Mouse (Mus musculus) intestine, embryonic 15.5 days (tissue): Measurements from ENCODE around the gene Gm44973. TPM values are rescaled to one million over a fixed set of nuclear protein-coding genes. Genes with fewer than 3 reads are reported as not detected.

ENCODE experiments used
- ATAC-seq: fragments of 200-750 bp; cut with Nextera tagmentation; 2 replicates; pipeline ENCODE4 v1.8.0; 2017; ENCODE audit warnings: moderate TSS enrichment, moderate library complexity
- H3K27ac ChIP-seq: fragments of 300-500 bp; sonication (generic); 2 replicates; pipeline ENCODE4 v1.5.1; 2015; ENCODE audit warnings: mild to moderate bottlenecking, inconsistent platforms
- H3K27me3 ChIP-seq: fragments of 300-500 bp; sonication (generic); replicated peaks from 2 replicates; pipeline ENCODE4 v1.6.1; 2015; ENCODE audit warnings: inconsistent platforms
- H3K36me3 ChIP-seq: fragments of 300-500 bp; sonication (generic); 2 replicates; pipeline ENCODE4 v1.6.1; 2015; ENCODE audit warnings: inconsistent platforms
- H3K4me1 ChIP-seq: fragments of 300-500 bp; sonication (generic); replicated peaks from 2 replicates; pipeline ENCODE4 v1.6.1; 2015; ENCODE audit warnings: inconsistent platforms
- H3K4me2 ChIP-seq: fragments of 300-500 bp; sonication (generic); replicated peaks from 2 replicates; pipeline ENCODE4 v1.6.1; 2015; ENCODE audit warnings: mild to moderate bottlenecking, inconsistent platforms
- H3K4me3 ChIP-seq: fragments of 300-500 bp; sonication (generic); replicated peaks from 2 replicates; pipeline ENCODE4 v1.5.1; 2015; ENCODE audit warnings: inconsistent platforms
- H3K9ac ChIP-seq: fragments of 300-500 bp; sonication (generic); 2 replicates; pipeline ENCODE4 v1.6.1; 2015; ENCODE audit warnings: inconsistent platforms
- H3K9me3 ChIP-seq: fragments of 300-500 bp; sonication (generic); 2 replicates; pipeline ENCODE4 v1.6.1; 2016; ENCODE audit warnings: inconsistent platforms
- WGBS: fragments of 180-500 bp; shearing (Covaris S2); methylation state at CpG from one replicate; pipeline ENCODE4 v1.1.7; 2015; 5-methylcytosine and 5-hydroxymethylcytosine counted together
- polyA plus RNA-seq: library from polyadenylated mRNA; unstranded; fragments of >200 nt; fragmentation: Nextera tagmentation; extraction: Ambion mirVana; gene quantifications from 2 replicates; pipeline ENCODE4 v1.2.1, GENCODE M21; 2015

The Gm44973 gene
- polyA plus RNA-seq, 1 experiment from 2014 or later, result 1.6 TPM

DNA sequence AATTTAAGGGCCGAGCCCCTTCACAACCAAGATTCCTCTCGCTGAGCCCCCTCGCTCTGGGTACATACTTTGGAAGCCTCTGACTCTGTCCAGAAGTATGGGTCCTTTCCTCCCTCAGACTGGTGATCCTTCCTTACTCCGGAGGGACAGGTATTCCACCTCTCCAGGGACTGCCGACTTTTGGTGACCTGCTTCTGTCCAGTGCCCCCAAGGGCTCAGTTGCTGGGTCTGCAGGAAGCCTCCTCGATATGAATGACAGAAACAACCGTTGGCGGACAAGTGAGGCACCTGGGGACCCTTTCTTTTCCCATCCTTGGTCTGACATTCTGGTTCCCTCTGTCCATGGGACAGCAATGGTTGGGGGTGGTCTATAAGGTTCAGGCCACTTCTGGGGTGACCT is 42.1 kb downstream of the Gm44973 start:
- Histone ChIP-seq H3K9me3 (no peaks in the 10 kb centered on the region), H3K4me1 (peaks cover 38% of the 10 kb centered on the region), H3K4me3 (peak overlapping the region; percentile 47), H3K36me3 (no peaks in the 10 kb centered on the region), H3K4me2 (peak overlapping the region; percentile 72), H3K27ac (no peak overlapping the region), H3K27me3 (peaks cover 54% of the 10 kb centered on the region), H3K9ac (peak overlapping the region; percentile 62; the same call in 1 of the 2 replicates)
- no peak for ATAC-seq
- 35% methylated on average over 8 of the region's 8 CpGs for WGBS

DNA sequence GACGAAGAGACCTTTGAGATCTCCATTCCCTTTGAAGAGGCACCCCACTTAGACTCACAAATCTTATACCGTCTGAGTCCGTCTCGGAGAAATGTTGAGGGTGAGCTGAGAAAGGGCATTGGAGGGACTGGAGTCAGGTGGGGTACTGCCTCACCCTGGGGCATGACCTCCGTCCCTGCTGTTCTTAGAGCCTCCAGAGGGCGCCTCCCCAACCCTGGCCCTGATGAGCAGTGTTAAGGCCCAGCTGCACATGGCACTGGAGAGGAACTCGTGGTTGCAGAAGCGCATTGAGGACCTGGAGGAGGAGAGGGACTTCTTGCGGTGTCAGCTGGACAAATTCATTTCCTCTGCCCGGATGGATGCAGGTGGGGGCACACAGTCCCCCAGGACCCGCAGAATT is 42.5 kb downstream of the Gm44973 start:
- peaks cover 34% of the 10 kb centered on the region for H3K4me1 ChIP-seq
- no peaks in the 10 kb centered on the region for H3K9me3 ChIP-seq
- H3K36me3 ChIP-seq, result no peaks in the 10 kb centered on the region
- H3K4me3 ChIP-seq, result no peak overlapping the region
- H3K27ac ChIP-seq, result no peak overlapping the region
- peak overlapping the region; percentile 72 for H3K4me2 ChIP-seq
- peaks cover 52% of the 10 kb centered on the region for H3K27me3 ChIP-seq
- no peak overlapping the region for H3K9ac ChIP-seq
- ATAC-seq, result no peak
- 32% methylated on average over 11 of the region's 11 CpGs for WGBS

DNA sequence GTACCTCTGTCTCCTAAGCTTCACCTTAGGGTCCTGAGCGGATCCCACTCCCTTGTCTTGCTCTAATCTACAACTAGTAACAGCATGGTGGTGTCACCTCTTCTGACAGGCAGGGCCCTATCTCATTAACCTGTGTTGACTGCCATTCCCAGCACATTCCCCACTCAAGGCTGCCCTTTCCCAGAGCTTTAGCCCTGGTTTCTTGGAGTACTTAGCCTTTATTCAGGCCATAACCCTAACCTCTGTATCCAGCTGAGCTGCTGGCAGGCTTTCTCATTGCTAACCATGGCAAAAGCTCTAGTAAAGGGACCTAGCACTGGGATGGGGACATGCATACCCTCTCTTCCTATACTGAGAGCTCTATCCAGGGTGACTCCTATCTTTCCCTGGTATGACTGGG is 43.3 kb downstream of the Gm44973 start:
- Histone ChIP-seq H3K4me2 (no peak overlapping the region), H3K9me3 (no peaks in the 10 kb centered on the region), H3K27me3 (peaks cover 43% of the 10 kb centered on the region), H3K36me3 (no peaks in the 10 kb centered on the region), H3K4me3 (no peak overlapping the region), H3K27ac (no peak overlapping the region), H3K9ac (no peak overlapping the region), H3K4me1 (peaks cover 26% of the 10 kb centered on the region)
- no peak for ATAC-seq
- 89% methylated on average over 1 of the region's 1 CpGs for WGBS

DNA sequence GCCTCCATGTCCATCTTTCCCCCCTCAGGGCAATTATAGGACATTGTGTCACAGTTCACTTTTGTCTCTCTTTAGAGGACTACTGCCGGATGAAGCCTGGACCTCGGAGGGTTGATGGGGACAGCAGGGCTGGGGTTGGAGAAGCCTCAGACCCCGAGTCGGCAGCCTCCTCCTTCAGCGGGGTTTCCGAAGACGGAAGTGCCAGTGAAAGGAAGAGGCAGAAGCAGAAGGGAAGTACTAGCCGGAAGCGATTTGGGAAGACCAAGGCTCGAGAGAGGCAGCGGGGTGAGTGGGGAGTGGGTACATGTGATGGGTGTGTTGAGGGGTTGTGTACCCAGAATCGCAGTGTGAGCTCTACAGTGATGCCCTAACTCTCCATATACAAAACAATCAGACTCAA is 44.1 kb downstream of the Gm44973 start:
- Histone ChIP-seq H3K9me3 (no peaks in the 10 kb centered on the region), H3K27ac (no peak overlapping the region), H3K9ac (no peak overlapping the region), H3K27me3 (peaks cover 35% of the 10 kb centered on the region), H3K4me2 (no peak overlapping the region), H3K4me1 (peaks cover 24% of the 10 kb centered on the region), H3K4me3 (no peak overlapping the region), H3K36me3 (no peaks in the 10 kb centered on the region)
- ATAC-seq, result no peak
- WGBS, result 91% methylated on average over 12 of the region's 12 CpGs

DNA sequence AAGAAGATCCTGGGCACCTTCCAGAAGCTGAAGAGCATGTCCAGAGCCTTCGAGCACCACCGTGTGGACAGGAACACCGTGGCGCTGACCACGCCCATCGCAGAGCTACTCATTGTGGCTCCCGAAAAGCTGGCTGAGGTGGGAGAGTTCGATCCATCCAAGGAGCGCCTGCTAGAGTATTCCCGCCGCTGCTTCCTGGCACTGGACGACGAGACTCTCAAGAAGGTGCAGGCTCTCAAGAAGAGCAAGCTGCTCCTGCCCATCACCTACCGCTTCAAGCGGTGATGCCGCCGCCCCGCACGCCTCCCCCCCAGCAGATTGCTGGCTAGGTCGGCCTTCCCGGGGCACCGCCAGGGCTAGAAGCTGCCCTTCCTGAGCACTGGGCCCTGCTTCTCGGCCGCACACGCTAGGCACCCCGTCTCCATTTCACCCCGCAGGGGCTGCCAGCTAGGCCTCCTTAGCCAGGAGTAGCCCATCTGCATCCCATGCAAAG is 45.0 kb downstream of the Gm44973 start:
- Histone ChIP-seq H3K9me3 (no peaks in the 10 kb centered on the region), H3K9ac (peak overlapping the region; percentile 72), H3K4me3 (peak overlapping the region; percentile 62), H3K27ac (peak overlapping the region; percentile 99), H3K27me3 (peaks cover 27% of the 10 kb centered on the region), H3K36me3 (no peaks in the 10 kb centered on the region), H3K4me2 (peak overlapping the region; percentile 90), H3K4me1 (peaks cover 24% of the 10 kb centered on the region)
- WGBS, result 2% methylated on average over 27 of the region's 27 CpGs
- peak; percentile 13 for ATAC-seq

DNA sequence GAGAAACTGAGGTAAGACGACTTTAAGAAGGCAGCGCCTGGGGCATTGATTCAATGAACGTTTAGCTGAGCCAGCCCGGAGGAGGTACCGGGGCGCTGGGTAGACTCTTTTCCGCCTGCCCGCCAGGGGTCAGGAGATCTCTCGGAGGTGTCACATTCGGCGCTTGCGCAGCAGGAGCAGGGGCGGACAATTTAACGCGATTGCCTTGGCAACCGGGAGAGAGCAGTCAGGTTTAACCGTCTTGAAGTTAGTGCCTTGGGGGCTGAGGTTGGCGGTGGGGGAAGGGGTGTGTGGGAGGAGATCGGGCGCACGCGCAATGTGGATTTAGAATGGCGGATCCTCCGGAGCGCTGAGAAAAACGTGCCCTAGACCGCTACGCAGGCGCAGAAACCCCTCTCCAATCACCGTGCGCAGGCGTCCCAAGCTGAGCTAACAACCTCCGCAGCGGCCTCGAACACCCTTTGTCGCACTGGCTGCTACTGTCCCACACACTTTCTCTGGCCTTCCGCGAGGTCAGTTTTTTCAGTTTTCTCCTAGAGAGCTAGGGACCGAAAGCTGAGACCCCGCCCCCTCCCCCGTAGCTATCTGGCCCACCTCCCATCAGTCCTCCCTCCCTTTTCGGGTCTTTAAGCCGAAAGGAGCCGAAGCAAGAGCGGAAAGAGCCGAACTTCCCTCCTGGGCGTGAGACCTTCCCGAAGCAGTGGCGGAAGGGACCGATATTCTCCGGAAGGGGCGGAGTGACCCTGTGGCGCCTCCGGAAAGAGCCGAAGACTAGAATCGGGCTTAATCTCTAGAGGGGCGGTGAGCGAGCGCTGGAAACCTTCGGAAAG is 45.9 kb downstream of the Gm44973 start:
- Histone ChIP-seq H3K4me2 (peak overlapping the region; percentile 90), H3K9me3 (no peaks in the 10 kb centered on the region), H3K4me3 (peak overlapping the region; percentile 62), H3K27ac (peak overlapping the region; percentile 99), H3K4me1 (peaks cover 26% of the 10 kb centered on the region), H3K36me3 (no peaks in the 10 kb centered on the region), H3K9ac (peak overlapping the region; percentile 72), H3K27me3 (peaks cover 18% of the 10 kb centered on the region)
- peak; percentile 91 for ATAC-seq
- WGBS, result under 1% methylated on average over 60 of the region's 60 CpGs

DNA sequence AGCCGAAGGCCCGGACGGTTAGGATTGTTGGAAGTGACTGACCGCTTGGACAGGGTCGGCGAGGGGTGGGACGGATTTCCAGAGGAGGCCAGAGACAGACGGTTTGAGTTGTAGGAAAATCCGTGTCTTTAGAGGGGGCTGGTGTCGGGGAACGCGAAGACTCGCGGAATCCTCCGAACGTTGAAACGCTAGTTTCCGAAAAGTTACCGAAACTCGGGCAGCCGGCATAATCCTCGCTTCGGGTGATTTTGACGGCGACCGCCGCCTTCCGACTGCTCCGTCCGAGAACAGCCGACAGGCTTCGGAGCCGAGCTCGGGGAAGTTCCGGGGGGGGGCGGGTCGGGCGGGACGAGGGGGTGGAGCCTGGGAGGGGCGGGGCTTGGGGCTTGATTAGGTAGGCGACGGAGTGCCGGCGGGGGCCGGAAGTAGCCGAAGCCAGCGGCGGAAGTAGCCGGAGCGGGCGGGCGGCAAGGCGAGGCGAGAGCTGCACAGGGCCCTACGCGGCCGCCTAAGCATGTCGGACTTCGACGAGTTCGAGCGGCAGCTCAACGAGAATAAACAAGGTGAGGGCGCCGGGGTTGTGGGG is 46.6 kb downstream of the Gm44973 start, which contains the start of gene U2af2:
Gene U2af2 (plus strand): TSS at position 370 of the 586 bp plus-strand sequence.
- Histone ChIP-seq H3K9me3 (no peaks in the 10 kb centered on the region), H3K27me3 (peaks cover 12% of the 10 kb centered on the region), H3K4me2 (peak within 1 kb of the TSS; percentile 90), H3K36me3 (0 out of 2 replicates have a peak, but pooled peaks cover under 1% of the 10 kb centered on the region), H3K4me1 (peaks cover 25% of the 10 kb centered on the region), H3K9ac (peak within 1 kb of the TSS; percentile 72), H3K4me3 (peak within 1 kb of the TSS; percentile 62), H3K27ac (peak within 1 kb of the TSS; percentile 99)
- peak; percentile 85 for ATAC-seq
- WGBS, result under 1% methylated on average over 64 of the region's 65 CpGs

DNA sequence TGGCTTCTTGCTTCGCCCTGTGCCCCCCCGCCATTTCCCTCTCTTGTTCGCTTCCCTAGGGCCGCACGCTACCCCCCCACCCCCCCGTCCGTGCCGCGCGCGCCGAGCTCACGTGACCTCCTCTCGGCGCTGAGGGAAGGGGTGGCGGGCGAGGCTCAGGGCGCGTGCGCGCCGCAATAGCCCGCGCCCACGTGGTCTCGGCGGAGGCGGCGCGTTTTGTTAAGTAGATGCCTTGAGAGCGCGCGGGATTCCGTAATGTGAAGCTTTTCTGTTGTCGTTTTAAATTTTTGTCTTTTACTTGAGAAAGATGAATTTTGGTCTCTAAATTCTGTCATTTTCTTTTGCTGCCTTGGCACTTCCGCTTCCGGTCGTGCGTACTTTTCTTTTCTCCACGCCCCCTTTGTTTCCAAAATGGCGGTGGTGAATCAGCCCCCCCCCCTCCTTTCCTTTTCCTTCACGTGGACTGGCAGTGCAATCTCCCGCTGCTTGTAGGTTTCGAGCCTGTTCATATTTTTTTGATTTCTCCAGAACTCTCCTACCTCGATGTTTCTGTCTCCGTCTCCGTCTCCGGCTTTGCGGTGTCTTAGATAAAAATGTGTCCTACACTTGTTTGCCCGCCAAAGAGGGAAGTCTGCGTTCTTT is 47.2 kb downstream of the Gm44973 start:
- Histone ChIP-seq H3K27me3 (peaks cover 7% of the 10 kb centered on the region; the same call in 1 of the 2 replicates), H3K36me3 (0 out of 2 replicates have a peak, but pooled peaks cover 7% of the 10 kb centered on the region), H3K4me3 (peak overlapping the region; percentile 62), H3K27ac (peak overlapping the region; percentile 99), H3K9me3 (no peaks in the 10 kb centered on the region), H3K4me2 (peak overlapping the region; percentile 74), H3K9ac (peak overlapping the region; percentile 72), H3K4me1 (peaks cover 22% of the 10 kb centered on the region)
- ATAC-seq, result peak; percentile 68
- under 1% methylated on average over 51 of the region's 51 CpGs for WGBS

DNA sequence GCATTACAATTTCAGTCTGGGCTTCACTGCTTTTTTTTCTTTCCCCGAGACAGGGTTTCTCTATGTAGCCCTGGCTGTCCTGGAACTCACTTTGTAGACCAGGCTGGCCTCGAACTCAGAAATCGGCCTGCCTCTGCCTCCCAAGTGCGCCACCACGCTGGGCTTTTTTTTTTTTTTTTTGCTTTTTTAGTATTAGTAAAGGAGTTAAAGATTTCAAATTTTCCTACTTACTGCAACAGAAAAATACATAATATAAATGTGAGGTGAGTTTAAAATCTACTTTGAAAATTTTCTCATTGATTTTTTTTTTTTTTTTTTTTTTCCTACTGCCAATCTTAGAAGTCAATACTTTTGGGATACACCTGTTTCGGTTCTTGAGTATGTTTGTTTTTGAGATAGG is 49.6 kb downstream of the Gm44973 start:
- Histone ChIP-seq H3K9me3 (no peaks in the 10 kb centered on the region), H3K9ac (no peak overlapping the region), H3K27ac (no peak overlapping the region), H3K4me2 (peak overlapping the region; percentile 74; the same call in 1 of the 2 replicates), H3K4me1 (peaks cover 21% of the 10 kb centered on the region), H3K27me3 (no peaks in the 10 kb centered on the region), H3K4me3 (no peak overlapping the region), H3K36me3 (peaks cover 28% of the 10 kb centered on the region)
- WGBS, result 89% methylated on average over 6 of the region's 6 CpGs
- no peak for ATAC-seq

DNA sequence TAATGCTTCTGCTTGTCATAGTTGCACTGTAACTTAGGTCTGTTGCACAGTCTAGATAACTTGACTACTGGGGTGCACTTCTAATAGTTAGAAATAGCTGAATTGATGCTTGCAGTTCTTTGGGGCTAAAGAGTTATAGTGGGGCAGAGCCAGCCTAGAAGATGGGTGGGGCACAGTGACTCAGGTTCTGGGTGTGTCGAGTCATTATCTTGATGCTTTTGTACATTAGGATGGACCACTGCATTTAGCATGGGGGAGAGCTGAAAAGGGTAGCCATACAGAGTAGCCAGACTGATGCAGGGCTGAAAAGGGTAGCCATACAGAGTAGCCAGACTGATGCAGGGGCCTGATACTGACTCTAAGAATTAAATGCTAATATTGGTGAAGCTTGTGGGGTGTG is 58.3 kb downstream of the Gm44973 start:
- Histone ChIP-seq H3K9me3 (no peaks in the 10 kb centered on the region), H3K27me3 (no peaks in the 10 kb centered on the region), H3K4me3 (no peak overlapping the region), H3K4me1 (no peaks in the 10 kb centered on the region), H3K9ac (no peak overlapping the region), H3K36me3 (peaks cover 65% of the 10 kb centered on the region), H3K4me2 (no peak overlapping the region), H3K27ac (no peak overlapping the region)
- WGBS, result 62% methylated on average over 1 of the region's 1 CpGs
- ATAC-seq, result peak; percentile 31; the same call in 1 of the 2 replicates

DNA sequence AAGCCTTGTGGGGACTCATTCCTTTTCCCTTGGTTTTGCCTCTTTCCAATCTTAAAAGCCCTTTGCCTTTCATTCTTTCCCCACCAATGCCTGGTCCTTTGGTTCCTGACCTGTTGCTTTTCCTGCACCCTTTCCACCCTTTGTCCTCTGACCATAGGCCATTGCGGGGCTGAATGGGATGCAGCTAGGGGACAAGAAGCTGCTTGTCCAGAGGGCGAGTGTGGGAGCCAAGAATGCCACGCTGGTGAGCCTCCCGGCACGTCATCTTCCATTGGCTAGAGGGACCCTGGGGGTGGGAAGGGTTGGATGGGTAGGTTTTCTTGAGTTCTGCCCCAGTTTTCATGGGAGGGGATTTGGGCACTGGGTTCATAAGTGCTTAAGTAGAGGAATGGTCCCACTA is 59.7 kb downstream of the Gm44973 start:
- no peak for ATAC-seq
- H3K4me1 ChIP-seq, result no peaks in the 10 kb centered on the region
- no peak overlapping the region for H3K9ac ChIP-seq
- no peaks in the 10 kb centered on the region for H3K9me3 ChIP-seq
- H3K27me3 ChIP-seq, result no peaks in the 10 kb centered on the region
- H3K4me3 ChIP-seq, result no peak overlapping the region
- H3K36me3 ChIP-seq, result peaks cover 55% of the 10 kb centered on the region
- no peak overlapping the region for H3K27ac ChIP-seq
- WGBS, result 96% methylated on average over 5 of the region's 5 CpGs
- H3K4me2 ChIP-seq, result no peak overlapping the region

DNA sequence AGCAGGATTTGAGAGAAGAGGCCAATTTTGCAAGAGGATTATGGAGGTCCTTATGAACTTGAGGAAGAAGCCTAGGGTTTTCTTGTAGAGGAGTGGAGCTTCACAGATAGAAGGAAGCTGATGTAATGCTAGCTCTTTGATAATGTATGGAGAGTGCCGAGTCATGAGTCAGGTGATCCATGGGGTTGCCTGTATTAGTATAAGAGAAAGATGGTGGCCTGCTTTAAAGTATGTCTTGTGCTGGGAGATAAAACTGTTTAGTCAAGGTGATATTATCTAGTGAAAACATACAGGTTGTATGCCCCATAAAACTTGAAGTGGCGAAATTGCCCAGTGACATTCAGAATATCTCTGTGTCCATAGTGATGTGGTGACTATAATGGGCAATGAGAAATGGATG is 61.6 kb downstream of the Gm44973 start:
- Histone ChIP-seq H3K4me2 (no peak overlapping the region), H3K4me1 (peaks cover 4% of the 10 kb centered on the region), H3K4me3 (no peak overlapping the region), H3K27me3 (no peaks in the 10 kb centered on the region), H3K27ac (no peak overlapping the region), H3K9me3 (no peaks in the 10 kb centered on the region), H3K9ac (no peak overlapping the region), H3K36me3 (peaks cover 48% of the 10 kb centered on the region)
- WGBS, result 65% methylated on average over 2 of the region's 2 CpGs
- no peak for ATAC-seq
